Mouse (Mus musculus): ENCODE measurements at regions not wholly inside any gene's neighbourhood (a gene's known extent, or its start where the extent isn't known, plus 50 kb on each side); places are given as distances from the start of the nearest gene placed in this dataset.

GRCm38 (mm10) chr19:14724637-14725036 is 126.8 kb upstream of the Tle4 start:
- TF ChIP-seq CTCF (conservative IDR thresholded peaks at IDR 0.05; ENCODE audit: low read length) (no peak), NANOG (IDR thresholded peaks at IDR 0.05; ENCODE audit: borderline replicate concordance, low read length) (no peak)
